Mouse (Mus musculus) ES-Bruce4 (cell line): ENCODE results near the gene Katnbl1. TPM values are rescaled to one million over a fixed set of nuclear protein-coding genes. Genes with fewer than 3 reads are reported as not detected.

Experiments used
- H3K27ac ChIP-seq: 2 replicates; pipeline ENCODE4 v1.5.1; 2012; ENCODE audit warnings: low read length, inconsistent platforms; ENCODE audit not compliant: insufficient read depth
- H3K27me3 ChIP-seq: 2 replicates; pipeline ENCODE4 v1.6.1; 2012; ENCODE audit warnings: mild to moderate bottlenecking, low read length, inconsistent platforms; ENCODE audit not compliant: control insufficient read depth, poor library complexity, insufficient read depth, severe bottlenecking
- H3K36me3 ChIP-seq: 2 replicates; pipeline ENCODE4 v1.6.1; 2012; ENCODE audit warnings: inconsistent platforms, mild to moderate bottlenecking, low read length, moderate library complexity; ENCODE audit not compliant: control insufficient read depth, poor library complexity, insufficient read depth, severe bottlenecking
- H3K4me1 ChIP-seq: one replicate; pipeline ENCODE4 v1.8.1; 2011; ENCODE audit warnings: low read length; ENCODE audit not compliant: control insufficient read depth, insufficient read depth
- H3K4me3 ChIP-seq: 2 replicates; pipeline ENCODE4 v1.5.1; 2011; ENCODE audit warnings: low read depth, mild to moderate bottlenecking, low read length
- H3K9ac ChIP-seq: 2 replicates; pipeline ENCODE4 v1.6.1; 2012; ENCODE audit warnings: low read depth, mild to moderate bottlenecking, inconsistent platforms; ENCODE audit not compliant: poor library complexity, severe bottlenecking
- H3K9me3 ChIP-seq: replicated peaks from 2 replicates; pipeline ENCODE4 v1.6.1; 2012; ENCODE audit warnings: mild to moderate bottlenecking, low read length, inconsistent platforms; ENCODE audit not compliant: control insufficient read depth, poor library complexity, insufficient read depth, severe bottlenecking
- CTCF ChIP-seq: IDR thresholded peaks from one replicate; pipeline ENCODE4 v1.8.1; 2011; ENCODE audit warnings: low read depth, low read length
- EP300 ChIP-seq: IDR thresholded peaks from 2 replicates; pipeline ENCODE4 v1.6.1; 2011; ENCODE audit warnings: low read depth, low read length; ENCODE audit not compliant: insufficient read depth
- POLR2A ChIP-seq: IDR thresholded peaks from one replicate; pipeline ENCODE4 v1.8.1; 2011; ENCODE audit warnings: low read length; ENCODE audit not compliant: insufficient read depth
- polyA plus RNA-seq: library from polyadenylated mRNA; stranded (reverse); fragments of >200 nt; gene quantifications from 2 replicates; pipeline ENCODE4 v1.2.4, GENCODE M21; 2011; ENCODE audit warnings: low read depth; ENCODE audit not compliant: missing spikeins, insufficient read depth, insufficient read length

Katnbl1 gene
- polyA plus RNA-seq, 1 experiment = 51.5 TPM

DNA sequence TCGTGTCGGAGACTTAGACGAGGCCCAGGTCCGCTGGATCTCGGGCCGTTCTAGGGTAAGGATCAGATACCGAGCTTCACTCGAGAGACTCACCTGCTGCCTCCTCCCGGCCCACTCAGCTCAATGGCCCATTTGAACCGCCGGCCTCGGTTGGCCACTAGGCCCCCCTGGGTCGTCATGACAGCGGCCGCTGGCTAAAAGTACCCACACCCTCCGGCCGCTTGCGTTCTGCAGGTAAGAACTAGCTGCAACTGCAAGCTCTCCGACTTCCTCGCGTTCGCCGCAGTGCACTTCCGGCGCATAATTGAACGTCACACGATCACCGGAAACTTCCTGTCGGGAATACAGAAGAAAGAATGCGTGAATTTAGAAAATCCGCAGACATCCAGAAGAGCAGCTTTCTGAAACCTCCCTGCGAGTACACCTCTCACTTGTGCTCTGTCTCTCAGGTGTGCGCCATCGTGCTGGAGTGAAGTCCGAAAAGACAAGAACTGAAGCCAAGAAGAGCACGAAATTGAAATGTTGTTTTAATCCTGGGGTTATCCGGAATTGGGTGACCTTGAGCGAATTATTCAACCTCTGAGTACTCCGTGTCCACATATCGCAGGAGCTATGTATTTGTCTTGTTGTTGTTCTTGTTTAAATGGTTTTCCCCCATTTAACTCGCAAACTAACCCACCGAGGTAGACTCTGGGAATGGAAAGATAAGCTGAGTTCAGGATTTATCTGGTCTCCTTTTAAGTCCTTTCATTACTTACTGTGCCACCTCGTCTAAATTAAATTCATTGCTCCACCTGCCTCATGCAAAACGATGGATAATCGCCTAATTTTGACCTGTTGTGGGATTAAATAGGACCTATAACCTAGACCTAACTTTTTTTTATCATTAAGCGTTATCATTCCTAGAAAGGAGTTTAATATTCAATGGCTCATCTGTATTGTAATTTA is 11.0 kb upstream of the Katnbl1 start, which contains the start of gene Emc4:
Gene Emc4 (minus strand): TSS at position 302 of the 948 bp plus-strand sequence.
- peak within 1 kb of the TSS; percentile 95 for H3K9ac ChIP-seq
- no peaks in the 10 kb centered on the region for H3K27me3 ChIP-seq
- peak within 1 kb of the TSS; percentile 95 for H3K4me3 ChIP-seq
- H3K36me3 ChIP-seq = peaks cover 9% of the 10 kb centered on the region
- H3K4me1 ChIP-seq = no peaks in the 10 kb centered on the region
- TF ChIP-seq POLR2A (peak; percentile 22), CTCF (no peak)
- peak within 1 kb of the TSS; percentile 88 for H3K27ac ChIP-seq
- H3K9me3 ChIP-seq = no peaks in the 10 kb centered on the region

- TF ChIP-seq EP300 = no peak
- no peak for TF ChIP-seq POLR2A
- TF ChIP-seq CTCF = no peak
- Histone ChIP-seq H3K36me3 (no peaks in the 10 kb centered on the region), H3K4me1 (no peaks in the 10 kb centered on the region), H3K27ac (no peak overlapping the region), H3K9me3 (no peaks in the 10 kb centered on the region), H3K9ac (no peak overlapping the region), H3K27me3 (no peaks in the 10 kb centered on the region), H3K4me3 (no peak overlapping the region)
Observed at GRCm38 (mm10) chr2:112369941-112370340, 9.1 kb upstream of the Katnbl1 start.

- no peaks in the 10 kb centered on the region for H3K9me3 ChIP-seq
- no peaks in the 10 kb centered on the region for H3K4me1 ChIP-seq
- no peak overlapping the region for H3K9ac ChIP-seq
- H3K4me3 ChIP-seq = no peak overlapping the region
- H3K36me3 ChIP-seq = no peaks in the 10 kb centered on the region
- TF ChIP-seq EP300 (no peak), CTCF (no peak), POLR2A (no peak)
- H3K27ac ChIP-seq = no peak overlapping the region
- no peaks in the 10 kb centered on the region for H3K27me3 ChIP-seq
Observed at GRCm38 (mm10) chr2:112373141-112373540, 5.9 kb upstream of the Katnbl1 start.

DNA sequence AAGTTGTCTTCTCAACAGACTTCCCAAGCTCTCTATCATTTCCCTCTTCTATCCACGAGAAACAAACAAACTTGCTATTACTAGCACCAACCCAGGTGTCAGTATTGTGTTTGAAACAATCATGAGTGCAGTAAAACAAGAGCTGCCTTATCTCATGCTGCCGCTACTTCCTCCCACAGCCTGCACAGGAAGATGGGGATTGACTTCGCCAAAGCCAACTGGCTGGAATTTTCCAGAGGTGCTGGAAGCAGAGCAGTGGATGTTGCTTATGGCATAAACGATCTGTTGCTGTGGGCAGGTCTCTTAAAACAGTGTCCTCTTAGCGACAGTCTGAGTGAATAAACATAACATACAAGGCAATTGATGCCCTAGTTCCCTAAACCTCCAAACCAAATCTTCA is 4.4 kb upstream of the Katnbl1 start:
- no peaks in the 10 kb centered on the region for H3K36me3 ChIP-seq
- no peak overlapping the region for H3K4me3 ChIP-seq
- H3K27ac ChIP-seq = no peak overlapping the region
- TF ChIP-seq CTCF = no peak
- no peak for TF ChIP-seq POLR2A
- TF ChIP-seq EP300 = no peak
- no peaks in the 10 kb centered on the region for H3K27me3 ChIP-seq
- no peaks in the 10 kb centered on the region for H3K4me1 ChIP-seq
- no peak overlapping the region for H3K9ac ChIP-seq
- H3K9me3 ChIP-seq = no peaks in the 10 kb centered on the region

- Histone ChIP-seq H3K9ac (peak overlapping the region; percentile 99), H3K9me3 (no peaks in the 10 kb centered on the region), H3K27ac (no peak overlapping the region), H3K4me3 (peak overlapping the region; percentile 54; the same call in 1 of the 2 replicates), H3K36me3 (0 out of 2 replicates have a peak, but pooled peaks cover 2% of the 10 kb centered on the region), H3K27me3 (no peaks in the 10 kb centered on the region), H3K4me1 (no peaks in the 10 kb centered on the region)
- TF ChIP-seq POLR2A (no peak), EP300 (no peak), CTCF (no peak)
Observed at GRCm38 (mm10) chr2:112380131-112380530, 1.1 kb downstream of the Katnbl1 start.

- H3K4me3 ChIP-seq = no peak overlapping the region
- no peaks in the 10 kb centered on the region for H3K9me3 ChIP-seq
- H3K36me3 ChIP-seq = peaks cover 4% of the 10 kb centered on the region; the same call in 1 of the 2 replicates
- TF ChIP-seq POLR2A = no peak
- no peak for TF ChIP-seq EP300
- TF ChIP-seq CTCF = no peak
- H3K27ac ChIP-seq = no peak overlapping the region
- no peak overlapping the region for H3K9ac ChIP-seq
- H3K4me1 ChIP-seq = no peaks in the 10 kb centered on the region
- no peaks in the 10 kb centered on the region for H3K27me3 ChIP-seq
Observed at GRCm38 (mm10) chr2:112381219-112381618, 2.2 kb downstream of the Katnbl1 start.
